Mouse (Mus musculus): ENCODE results near the gene Odf2. TPM values are rescaled to one million over a fixed set of nuclear protein-coding genes. Genes with fewer than 3 reads are reported as not detected.

Odf2 gene
- total RNA-seq, 2 experiments from 2014 or later = 212 to 352 TPM

GRCm38 (mm10) chr2:29922011-29922410 lies 33.0 kb downstream of the Odf2 start:
- no peak for ATAC-seq (replicated peaks; ENCODE audit: low FRiP score, poor library complexity, severe bottlenecking)

GRCm38 (mm10) chr2:29926542-29926941 lies 37.5 kb downstream of the Odf2 start:
- ATAC-seq (replicated peaks; ENCODE audit: low FRiP score, poor library complexity, severe bottlenecking) = no peak

GRCm38 (mm10) chr2:29930506-29930905 lies 41.5 kb downstream of the Odf2 start:
- ATAC-seq (replicated peaks; ENCODE audit: low FRiP score, poor library complexity, severe bottlenecking) = no peak

GRCm38 (mm10) chr2:29931194-29931593 lies 42.2 kb downstream of the Odf2 start:
- ATAC-seq (replicated peaks; ENCODE audit: low FRiP score, poor library complexity, severe bottlenecking) = no peak

GRCm38 (mm10) chr2:29934906-29935599 lies 46.0 kb downstream of the Odf2 start, which contains the start of gene Gle1:
Gene Gle1 (plus strand): TSS chr2:29935426.
- ATAC-seq (replicated peaks; ENCODE audit: low FRiP score, poor library complexity, severe bottlenecking) = peak; percentile 99

- no peak for ATAC-seq (replicated peaks; ENCODE audit: low FRiP score, poor library complexity, severe bottlenecking)
Measured at GRCm38 (mm10) chr2:29940073-29940472, 51.1 kb downstream of the Odf2 start.

GRCm38 (mm10) chr2:29940826-29941225 lies 51.8 kb downstream of the Odf2 start:
- no peak for ATAC-seq (replicated peaks; ENCODE audit: low FRiP score, poor library complexity, severe bottlenecking)

GRCm38 (mm10) chr2:29944723-29945122 lies 55.7 kb downstream of the Odf2 start:
- no peak for ATAC-seq (replicated peaks; ENCODE audit: low FRiP score, poor library complexity, severe bottlenecking)

- no peak for ATAC-seq (replicated peaks; ENCODE audit: low FRiP score, poor library complexity, severe bottlenecking)
Measured at GRCm38 (mm10) chr2:29948896-29949295, 59.9 kb downstream of the Odf2 start.

- ATAC-seq (replicated peaks; ENCODE audit: low FRiP score, poor library complexity, severe bottlenecking) = no peak
Measured at GRCm38 (mm10) chr2:29961246-29961645, 72.2 kb downstream of the Odf2 start.

GRCm38 (mm10) chr2:29964354-29965249 lies 75.6 kb downstream of the Odf2 start:
- no peak for ATAC-seq (replicated peaks; ENCODE audit: low FRiP score, poor library complexity, severe bottlenecking)

- peak; percentile 98 for ATAC-seq (replicated peaks; ENCODE audit: low FRiP score, poor library complexity, severe bottlenecking)
Measured at GRCm38 (mm10) chr2:29965250-29965843, 76.3 kb downstream of the Odf2 start, which contains the start of gene Sptan1. Gene Sptan1 (plus strand): TSS chr2:29965560.

GRCm38 (mm10) chr2:29965906-29966305 lies 76.9 kb downstream of the Odf2 start:
- no peak for ATAC-seq (replicated peaks; ENCODE audit: low FRiP score, poor library complexity, severe bottlenecking)

GRCm38 (mm10) chr2:29966826-29967225 lies 77.8 kb downstream of the Odf2 start:
- ATAC-seq (replicated peaks; ENCODE audit: low FRiP score, poor library complexity, severe bottlenecking) = no peak

GRCm38 (mm10) chr2:29967768-29968167 lies 78.7 kb downstream of the Odf2 start:
- ATAC-seq (replicated peaks; ENCODE audit: low FRiP score, poor library complexity, severe bottlenecking) = no peak

GRCm38 (mm10) chr2:29968638-29969037 lies 79.6 kb downstream of the Odf2 start:
- no peak for ATAC-seq (replicated peaks; ENCODE audit: low FRiP score, poor library complexity, severe bottlenecking)

GRCm38 (mm10) chr2:29971838-29972635 lies 83.0 kb downstream of the Odf2 start:
- peak; percentile 57 for ATAC-seq (replicated peaks; ENCODE audit: low FRiP score, poor library complexity, severe bottlenecking)

GRCm38 (mm10) chr2:29973525-29973924 lies 84.5 kb downstream of the Odf2 start:
- no peak for ATAC-seq (replicated peaks; ENCODE audit: low FRiP score, poor library complexity, severe bottlenecking)

GRCm38 (mm10) chr2:29977307-29977706 lies 88.3 kb downstream of the Odf2 start:
- no peak for ATAC-seq (replicated peaks; ENCODE audit: low FRiP score, poor library complexity, severe bottlenecking)

GRCm38 (mm10) chr2:29980661-29981060 lies 91.6 kb downstream of the Odf2 start:
- no peak for ATAC-seq (replicated peaks; ENCODE audit: low FRiP score, poor library complexity, severe bottlenecking)
